Mouse (Mus musculus): ENCODE measurements around the gene Gm21891. TPM values are rescaled to one million over a fixed set of nuclear protein-coding genes. Genes with fewer than 3 reads are reported as not detected.
"Not testable (repeated sequence)": the region's sequence is repeated elsewhere in the genome, so short reads cannot be mapped to it uniquely, and the experiment has no call there.

The Gm21891 gene
- polyA plus RNA-seq (2015; fragmentation: Nextera tagmentation; extraction: Ambion mirVana) = not detected in 2 replicates

DNA sequence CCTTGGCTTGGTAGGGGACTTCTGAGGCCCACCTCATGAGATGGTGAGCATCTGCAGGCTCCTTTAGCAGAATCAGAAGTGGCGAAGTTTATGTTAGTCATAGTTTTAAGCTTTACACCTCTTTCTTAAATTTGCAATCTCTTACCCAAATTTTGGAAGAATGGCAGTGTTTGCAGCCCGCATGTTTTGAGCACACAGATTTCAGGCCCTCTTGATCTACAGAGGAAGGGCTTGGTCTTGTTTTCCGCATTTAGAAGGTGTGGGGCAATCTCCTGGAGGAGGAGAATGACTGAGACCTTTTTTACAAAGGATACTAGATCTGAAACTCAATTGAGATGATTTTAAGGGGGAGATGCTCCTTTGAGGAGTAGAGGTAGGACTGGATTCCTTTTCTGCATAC lies at the start of gene Gm21891:
TSS of gene Gm21891 (minus strand) at position 101 of the 400 bp plus-strand sequence.
- not testable (repeated sequence) for H3K9me3 ChIP-seq; ATAC-seq (ENCODE audit: extremely low read depth, insufficient number of reproducible peaks, low FRiP score, low TSS enrichment); H3K36me3 ChIP-seq; H3K27ac ChIP-seq (replicated peaks); H3K9ac ChIP-seq; H3K4me1 ChIP-seq; H3K27me3 ChIP-seq (replicated peaks); H3K4me3 ChIP-seq; H3K4me2 ChIP-seq
- WGBS = no CpG with 5 or more reads among the region's 3 CpGs

DNA sequence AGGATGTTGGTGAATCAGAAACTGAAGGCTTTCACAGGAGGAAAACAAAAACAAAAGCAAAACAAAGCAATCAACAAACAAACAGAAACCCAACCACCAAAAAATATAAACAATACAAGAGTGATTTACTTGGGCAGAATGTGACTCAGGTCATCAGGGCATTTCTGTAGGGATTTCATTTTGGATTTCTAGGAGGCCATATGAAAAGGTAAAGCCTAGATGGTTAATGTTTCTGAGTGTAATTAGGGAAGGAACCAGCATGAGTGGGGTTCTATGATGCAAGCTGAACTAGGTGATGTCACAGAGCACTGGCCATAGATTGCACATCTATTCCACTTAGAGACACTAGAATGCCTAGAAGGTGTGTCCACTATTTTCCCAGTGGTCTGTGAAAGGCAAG lies 28.4 kb upstream of the Gm21891 start, which contains the start of gene Gm21425:
TSS of gene Gm21425 (plus strand) at position 301 of the 400 bp plus-strand sequence.
- ATAC-seq (ENCODE audit: extremely low read depth, insufficient number of reproducible peaks, low FRiP score, low TSS enrichment); H3K9ac ChIP-seq; H3K9me3 ChIP-seq; H3K36me3 ChIP-seq; H3K4me2 ChIP-seq; H3K27ac ChIP-seq (replicated peaks); H3K27me3 ChIP-seq (replicated peaks); H3K4me3 ChIP-seq; H3K4me1 ChIP-seq: not testable (repeated sequence)

Other genes starting within 250 kb of the Gm21891 start
- gene Gm20807, start 90.6 kb downstream of the Gm21891 start, polyA plus RNA-seq (2015; fragmentation: Nextera tagmentation; extraction: Ambion mirVana) = not detected in 2 replicates
- gene Gm21425, start 28.5 kb upstream of the Gm21891 start, polyA plus RNA-seq (2015; fragmentation: Nextera tagmentation; extraction: Ambion mirVana) = not detected in 2 replicates
- not detected in 2 replicates for gene Gm21828, start 90.4 kb upstream of the Gm21891 start, polyA plus RNA-seq (2015; fragmentation: Nextera tagmentation; extraction: Ambion mirVana)
- gene Gm21440, start 118.9 kb upstream of the Gm21891 start, polyA plus RNA-seq (2015; fragmentation: Nextera tagmentation; extraction: Ambion mirVana) = not detected in 2 replicates
- not detected in 2 replicates for gene Gm21454, start 119.0 kb upstream of the Gm21891 start, polyA plus RNA-seq (2015; fragmentation: Nextera tagmentation; extraction: Ambion mirVana)
- not detected in 2 replicates for gene Gm21725, start 215.6 kb upstream of the Gm21891 start, polyA plus RNA-seq (2015; fragmentation: Nextera tagmentation; extraction: Ambion mirVana)